Mouse (Mus musculus) cerebellum, adult 11 months (tissue): Measurements from ENCODE around the gene Dmrtb1.
A peak's percentile ranks its signal among the peaks of the same experiment; 100 is the strongest.

Source experiments
- DNase-seq: peaks from one replicate; pipeline ENCODE4 v3.0.0; 2022

The Dmrtb1 gene

DNA sequence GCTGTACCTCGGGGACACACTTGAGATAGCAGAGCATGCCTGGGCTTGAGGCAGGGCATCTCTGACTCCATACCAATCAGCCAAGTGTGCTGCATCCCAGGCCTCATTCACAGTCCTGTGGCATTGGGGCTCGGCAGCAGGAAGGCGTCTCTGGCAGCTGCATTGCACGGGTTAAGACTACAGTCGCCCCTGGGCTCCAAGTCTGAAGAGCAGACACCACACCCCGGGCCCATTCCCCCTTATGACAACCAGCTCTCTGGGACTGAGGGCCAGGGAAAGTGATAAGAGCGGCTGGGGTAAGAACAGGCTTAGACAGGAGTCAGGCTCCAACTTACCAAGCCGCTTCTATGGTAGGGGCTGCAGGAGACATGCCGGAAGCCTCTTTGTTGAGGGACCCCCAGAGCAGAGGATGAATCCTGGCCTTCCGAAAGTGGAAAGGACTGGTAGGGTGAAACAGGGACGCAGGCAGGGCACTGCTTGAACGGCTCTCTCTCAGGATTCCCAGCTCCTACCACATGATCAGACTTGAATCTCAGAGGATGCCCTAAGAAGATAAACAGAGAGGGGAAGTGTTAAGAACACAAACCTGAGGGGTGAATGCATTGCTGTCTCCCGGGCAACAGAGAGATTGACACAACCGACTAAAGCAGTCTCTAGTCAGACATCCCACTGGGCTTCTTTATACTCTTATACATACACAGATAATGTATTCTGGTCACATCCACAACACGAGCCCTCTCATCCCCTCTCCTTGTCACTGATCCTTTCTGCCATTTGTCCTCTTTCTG, 3.5 kb downstream of the Dmrtb1 start:
- no peak for DNase-seq

DNA sequence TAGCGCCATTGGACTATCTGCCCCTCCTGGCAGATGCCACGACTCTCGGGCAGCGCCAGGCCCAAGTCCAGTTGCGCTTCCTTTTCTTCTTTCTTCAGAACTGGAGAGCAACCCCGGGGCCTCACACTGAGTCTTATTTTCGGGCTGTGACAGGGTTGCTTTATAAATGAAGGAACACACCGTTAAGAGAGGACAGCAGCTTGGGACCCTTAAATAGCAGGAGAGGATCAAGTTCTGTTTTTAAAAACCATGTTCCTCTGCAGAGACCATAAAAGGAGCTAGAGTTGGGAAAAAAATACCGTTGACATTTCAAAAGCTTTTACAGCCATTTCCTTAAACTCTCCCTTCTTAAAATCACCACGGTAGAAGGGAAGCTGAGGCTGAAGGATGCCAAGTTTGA, 8.4 kb downstream of the Dmrtb1 start:
- no peak for DNase-seq

DNA sequence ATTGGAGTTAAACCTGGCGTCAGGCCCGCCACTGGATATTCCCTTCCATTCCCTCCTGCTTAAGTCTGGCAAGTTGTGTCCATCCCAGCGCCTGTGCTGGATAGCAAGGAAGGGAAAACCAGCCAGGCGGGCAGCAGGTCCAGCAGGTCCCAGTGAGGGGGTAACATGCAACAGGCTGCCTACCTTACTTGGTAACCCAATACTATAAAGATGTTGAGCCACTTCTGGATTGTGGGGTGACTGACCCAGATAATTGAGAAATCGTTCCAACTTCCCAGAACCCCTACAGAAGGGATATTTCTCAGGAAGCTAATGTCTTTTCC, 9.7 kb downstream of the Dmrtb1 start:
- no peak for DNase-seq

DNA sequence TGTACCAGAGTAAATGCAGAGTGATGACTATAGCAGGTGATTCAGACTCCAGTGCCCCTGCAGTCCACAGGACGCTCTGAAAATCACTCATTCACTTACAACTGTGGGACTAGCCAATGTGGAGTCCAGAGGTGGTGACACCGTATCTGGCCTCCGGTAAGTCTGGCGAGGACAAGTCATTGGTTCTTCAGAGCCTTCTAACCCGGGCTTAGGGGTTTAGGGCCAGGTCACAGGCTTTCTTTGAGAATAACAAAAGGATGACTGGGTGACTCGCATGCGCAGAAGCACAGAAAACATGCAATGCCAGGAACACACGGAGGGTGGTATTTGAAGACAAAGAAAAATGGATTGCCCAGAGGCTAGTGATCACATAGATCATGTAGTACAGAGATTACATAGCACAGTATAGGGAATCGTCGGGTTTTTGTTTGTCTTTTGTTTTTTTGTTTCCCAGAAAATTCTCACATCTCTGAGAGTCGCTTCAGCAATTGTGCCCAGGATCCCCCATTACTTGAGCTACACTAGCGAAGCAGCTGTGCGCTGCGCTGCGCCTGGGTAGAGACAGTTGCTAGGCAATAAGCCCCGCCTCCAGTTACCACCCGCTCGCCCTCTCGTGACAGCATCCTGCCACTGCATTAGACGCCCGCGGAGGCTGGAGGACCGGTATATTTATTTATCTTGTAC, 10.2 kb downstream of the Dmrtb1 start:
- peak; percentile 15 for DNase-seq

DNA sequence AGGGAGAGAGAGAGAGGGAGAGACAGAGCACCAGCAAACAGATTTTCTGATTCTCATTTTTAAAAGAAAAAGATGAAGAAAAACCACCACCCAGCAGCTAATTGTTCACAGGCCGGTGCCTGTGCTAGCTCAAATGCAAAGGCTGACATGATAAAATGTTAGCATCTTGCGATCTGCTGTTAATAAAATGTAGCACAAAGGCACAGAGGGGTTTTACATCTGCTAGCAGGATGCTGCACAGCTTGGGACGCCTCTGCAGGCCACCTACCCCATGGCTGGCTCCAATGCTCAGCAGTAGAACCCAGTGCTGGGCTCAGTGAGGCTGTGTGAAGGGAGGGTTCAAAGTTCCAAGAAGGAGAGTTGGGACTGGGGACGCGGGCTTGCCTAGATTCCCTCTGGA, 13.3 kb downstream of the Dmrtb1 start:
- DNase-seq = no peak

DNA sequence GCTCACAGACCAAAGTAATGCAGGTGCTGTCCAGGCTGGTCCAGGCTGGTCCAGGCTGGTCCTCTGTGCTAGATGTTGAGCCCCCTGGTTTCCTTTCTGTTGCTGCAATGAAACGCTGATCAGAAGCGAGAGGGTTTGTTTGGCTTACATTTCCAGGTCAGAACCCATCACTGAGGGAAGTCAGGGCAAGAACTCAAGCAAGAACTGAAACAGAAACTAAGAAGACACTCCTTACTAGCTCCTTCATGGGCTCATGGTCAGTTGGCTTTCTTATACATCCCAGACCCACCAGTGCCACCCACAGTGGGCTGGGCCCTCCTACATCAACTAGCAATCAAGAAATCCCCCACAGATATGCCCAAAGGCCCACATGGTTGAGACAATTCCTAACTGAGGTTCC, 15.5 kb downstream of the Dmrtb1 start:
- no peak for DNase-seq

DNA sequence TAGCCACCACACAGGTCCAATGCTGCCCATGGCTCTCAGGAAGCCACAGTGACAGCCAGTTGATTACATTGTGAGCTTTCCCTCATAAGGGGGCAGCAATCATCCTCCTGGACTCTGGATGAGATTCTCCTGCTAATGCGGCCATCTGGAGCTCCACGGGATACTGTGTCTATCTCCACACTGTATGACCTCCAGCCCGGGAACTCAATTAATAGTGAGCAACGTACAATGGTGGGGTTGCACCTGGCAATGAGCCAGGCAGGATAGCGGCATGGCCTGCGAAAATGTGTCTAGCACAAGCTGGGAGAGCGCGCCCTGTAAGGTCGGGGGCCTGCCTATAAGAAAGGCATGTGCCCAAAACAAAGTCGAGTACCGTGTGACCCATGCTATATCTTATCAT, 23.4 kb downstream of the Dmrtb1 start:
- peak; percentile 13 for DNase-seq

DNA sequence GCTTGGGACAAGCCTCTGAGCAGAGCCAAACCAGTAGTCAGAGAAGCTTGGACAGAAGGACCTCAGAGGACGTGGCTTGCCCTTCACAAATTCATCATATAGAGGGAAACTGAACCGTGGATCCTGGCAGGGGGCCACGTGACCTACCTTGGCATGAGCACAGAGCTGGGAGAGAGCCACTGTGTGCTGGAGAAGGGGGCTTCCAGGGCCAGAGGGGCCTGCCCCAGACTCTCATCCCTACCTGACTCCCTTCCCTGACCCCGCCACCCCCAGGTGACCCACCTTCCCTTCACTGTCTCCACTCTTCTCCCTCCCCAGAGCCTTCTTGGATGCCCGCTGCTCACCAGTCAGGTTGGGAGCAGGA, 30.8 kb downstream of the Dmrtb1 start:
- no peak for DNase-seq

DNA sequence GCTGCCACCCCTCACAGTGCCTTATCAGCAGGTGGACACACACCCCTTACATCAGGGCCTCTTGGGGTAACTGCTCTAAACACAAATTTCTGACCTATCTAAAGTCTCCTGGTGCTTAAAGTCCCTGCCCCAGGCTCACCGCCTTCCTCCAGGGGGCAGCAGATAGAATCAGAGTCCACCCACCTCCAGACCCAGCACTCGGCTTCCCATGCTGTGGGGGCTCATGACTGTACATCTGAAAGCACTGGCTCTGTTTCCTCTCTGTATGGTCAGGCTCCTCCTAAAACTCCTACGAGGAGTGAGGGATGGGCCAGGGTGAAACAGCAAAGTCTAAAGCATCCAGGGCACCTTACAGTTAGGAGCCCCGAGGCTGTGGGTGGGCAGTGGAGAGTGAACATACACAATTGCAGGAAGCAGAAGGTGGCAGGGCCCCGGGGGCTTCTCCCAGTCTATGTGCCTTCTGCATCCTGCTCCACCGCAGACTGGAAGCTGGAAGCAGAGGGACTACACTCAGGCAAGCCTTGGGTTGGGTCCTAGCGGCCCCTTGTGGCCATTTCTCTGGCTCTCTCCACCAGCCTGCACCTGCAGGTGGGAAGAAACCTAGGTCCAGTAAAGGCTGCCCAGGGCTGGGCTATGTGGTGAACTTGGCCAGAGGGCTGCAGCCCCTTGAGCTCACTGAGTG, 31.3 kb downstream of the Dmrtb1 start:
- DNase-seq = peak; percentile 69

DNA sequence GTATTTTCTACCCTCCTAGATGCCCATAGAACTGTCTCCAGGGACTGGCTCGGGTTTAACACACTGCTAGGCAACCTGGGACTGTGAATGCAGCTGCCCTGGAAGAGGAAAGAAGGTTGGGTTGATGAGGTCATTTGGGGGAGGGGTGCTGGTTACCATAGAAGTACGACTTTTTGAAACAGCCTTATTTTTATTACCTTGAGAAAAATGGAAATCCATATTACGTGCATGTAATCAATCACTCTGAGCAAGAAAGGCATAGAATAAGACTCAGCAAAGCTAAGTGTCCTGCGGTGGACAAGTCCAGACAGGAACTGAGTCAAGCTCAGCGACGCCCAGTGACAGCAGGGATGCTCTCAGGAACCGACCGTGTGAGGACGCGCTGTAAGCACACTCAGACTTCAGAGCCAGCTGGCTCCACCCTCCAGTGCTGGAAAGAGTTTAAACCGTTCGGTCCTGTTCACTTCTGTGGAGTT, 33.0 kb downstream of the Dmrtb1 start:
- DNase-seq = no peak

DNA sequence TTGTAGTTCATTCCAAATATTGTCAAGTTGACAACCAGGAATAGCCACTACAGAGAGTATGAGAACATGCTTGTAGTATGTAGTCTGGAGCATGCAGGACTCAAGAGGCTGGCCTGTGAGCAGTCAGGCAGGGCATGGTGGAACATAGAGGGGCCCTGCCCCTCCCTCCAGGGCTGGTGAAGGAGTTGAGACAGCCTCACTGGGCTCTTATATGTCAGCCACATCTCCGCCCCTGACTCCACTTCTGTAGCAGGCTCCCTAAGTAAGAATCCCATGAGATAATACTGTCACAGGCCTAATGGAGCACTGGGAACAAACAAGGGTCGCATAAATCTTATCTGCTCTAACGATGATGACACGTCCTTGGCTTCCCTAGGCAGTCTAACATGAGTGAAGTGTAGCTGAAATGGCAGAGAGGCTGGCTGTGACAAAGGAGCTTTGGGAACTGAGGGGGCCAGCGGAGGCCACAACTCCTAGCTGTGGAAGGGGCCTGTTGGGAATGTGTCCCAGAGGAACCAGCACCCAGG, 35.0 kb downstream of the Dmrtb1 start:
- no peak for DNase-seq

DNA sequence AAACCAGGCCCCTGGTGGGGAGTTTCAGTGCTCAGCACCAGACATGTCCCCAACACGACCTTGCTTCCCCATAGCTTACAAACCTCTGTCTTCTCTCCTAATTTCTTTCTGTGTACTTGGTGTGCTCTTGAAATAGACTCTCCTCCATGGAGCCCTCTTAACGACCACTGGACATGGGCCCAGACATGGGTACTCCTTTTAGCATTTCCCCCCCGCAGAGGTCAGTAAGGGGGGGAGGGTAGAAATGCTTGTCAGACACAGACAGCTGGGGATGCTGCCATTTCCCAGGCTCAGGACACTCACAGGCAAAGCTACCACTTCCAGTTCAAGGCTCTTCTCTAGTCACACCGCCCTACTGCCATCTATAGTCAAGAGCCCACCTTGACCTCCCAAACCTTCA, 42.4 kb downstream of the Dmrtb1 start:
- DNase-seq = no peak

DNA sequence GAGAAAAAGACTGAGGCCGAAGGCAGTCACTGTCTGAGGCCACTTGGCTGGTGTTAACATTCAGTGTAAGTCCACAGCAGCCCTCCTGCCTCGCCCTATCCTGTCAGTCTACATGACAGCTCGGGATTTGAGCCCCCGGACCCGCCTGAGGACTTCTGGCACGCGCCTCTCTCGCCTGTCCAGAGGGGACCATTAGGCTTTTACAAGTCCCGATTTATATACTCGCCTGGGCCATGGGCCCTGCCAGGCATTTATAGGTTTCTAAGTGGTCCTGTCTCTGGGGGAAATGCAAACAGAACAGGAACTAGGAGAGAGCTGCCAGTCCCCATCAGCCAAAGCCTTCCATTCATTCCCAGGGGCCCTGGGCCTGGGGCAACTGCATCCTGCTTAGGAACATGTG, 45.7 kb downstream of the Dmrtb1 start:
- no peak for DNase-seq

DNA sequence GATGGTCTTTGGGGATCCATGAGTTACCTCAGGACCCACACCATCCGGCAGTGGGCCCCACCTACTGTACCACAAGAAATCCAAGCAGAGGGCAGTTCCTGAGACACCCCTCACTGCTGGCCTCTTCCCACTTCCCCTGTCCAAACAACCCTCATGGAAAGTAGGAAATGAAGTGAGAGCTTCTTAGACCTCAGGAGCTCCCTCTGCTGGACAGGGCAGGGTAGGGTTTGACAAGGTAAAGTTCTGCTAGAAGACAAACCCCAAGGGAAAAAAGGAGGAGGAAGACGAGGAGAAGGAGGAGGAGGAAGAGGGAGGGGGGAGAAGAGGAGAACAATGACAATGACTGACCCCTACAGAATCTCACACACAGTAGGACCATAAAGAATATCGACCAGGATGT, 46.4 kb downstream of the Dmrtb1 start:
- DNase-seq = no peak

DNA sequence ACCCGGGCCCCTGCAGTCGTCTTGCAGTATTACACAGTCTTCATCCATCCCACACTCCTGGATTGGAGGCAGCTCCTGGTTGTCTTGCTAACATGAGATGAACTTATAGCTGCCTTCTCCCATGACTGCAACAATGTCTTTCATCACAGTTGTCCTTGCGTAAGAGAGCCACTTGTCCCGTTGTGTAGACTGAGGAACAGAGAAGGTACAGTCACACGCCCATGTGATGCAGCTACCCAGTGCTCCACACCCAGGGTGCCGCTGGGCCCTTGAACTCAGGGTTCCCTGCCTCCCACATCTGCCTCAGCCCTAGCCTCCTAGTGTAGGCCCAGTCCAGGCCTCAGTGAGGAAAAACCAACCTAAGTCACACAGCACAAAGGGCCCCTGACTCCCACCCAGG, 47.9 kb downstream of the Dmrtb1 start:
- DNase-seq = no peak

DNA sequence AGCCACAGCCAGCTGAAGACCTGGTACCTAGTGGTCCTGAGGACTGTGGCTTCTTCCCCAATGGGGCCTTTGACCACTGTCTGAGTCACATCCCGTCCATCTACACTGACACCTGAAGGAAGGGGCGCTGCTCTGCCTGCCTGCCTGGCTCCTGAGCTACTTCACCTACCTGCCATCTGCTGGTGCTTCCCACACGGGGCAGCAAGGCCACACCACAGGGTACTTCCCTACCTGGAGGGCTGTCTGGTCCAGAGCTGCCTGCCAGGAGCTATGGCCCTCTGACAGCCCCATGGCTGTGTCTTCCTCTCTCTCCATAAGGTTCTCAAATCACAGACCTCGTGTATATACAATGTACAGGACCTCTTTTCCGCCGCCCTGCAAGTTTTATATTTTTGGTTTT, 49.4 kb downstream of the Dmrtb1 start:
- no peak for DNase-seq

DNA sequence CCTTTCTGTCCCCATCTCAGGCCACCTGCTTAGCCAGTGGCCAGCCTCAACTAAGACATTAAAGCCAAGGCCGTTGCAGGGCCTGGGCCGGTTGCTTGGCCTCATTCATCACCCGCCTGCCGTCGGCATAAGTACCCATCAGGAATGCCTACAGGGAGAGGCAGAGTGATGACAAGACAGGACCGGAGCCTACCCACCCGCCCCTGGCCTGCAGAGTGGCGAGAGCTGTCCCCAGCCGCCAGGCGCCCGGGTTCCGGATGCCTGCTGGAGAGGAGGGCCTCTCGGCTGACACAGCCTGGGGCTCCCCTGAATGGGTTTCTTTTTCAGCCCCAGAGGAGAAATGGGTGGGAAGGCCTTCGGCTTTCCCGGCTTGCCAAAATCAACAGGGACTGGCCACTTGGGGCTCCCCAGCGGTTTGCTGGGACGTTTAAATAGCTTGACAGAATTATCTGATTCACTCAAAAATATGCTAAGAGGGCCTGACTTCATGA, 55.1 kb downstream of the Dmrtb1 start:
- DNase-seq = no peak

DNA sequence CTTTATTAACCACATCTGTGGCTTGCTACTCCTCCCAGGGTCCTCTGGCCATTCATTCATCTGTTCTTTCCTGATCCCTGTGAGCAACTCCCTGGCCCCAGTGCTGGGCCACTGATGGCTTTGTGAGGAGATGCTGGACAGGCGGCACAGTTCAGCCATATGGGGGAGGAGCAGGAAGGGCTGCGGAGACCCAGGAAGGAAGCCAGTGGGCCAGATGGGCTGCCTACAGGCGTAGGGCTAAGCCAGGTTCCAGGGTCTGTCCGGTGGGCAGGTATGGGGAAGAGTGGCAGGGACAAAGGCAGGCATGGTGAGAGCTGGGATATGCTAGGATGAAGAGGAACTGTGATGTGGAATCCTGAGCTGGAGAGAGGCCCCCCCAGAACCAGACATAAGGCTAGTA, 55.8 kb downstream of the Dmrtb1 start:
- DNase-seq = peak; percentile 48
